Mouse (Mus musculus) liver, embryonic 14.5 days (tissue): ENCODE results near the gene Polq. TPM values are rescaled to one million over a fixed set of nuclear protein-coding genes. Genes with fewer than 3 reads are reported as not detected.

Experiments
- ATAC-seq: fragments of 200-750 bp; cut with Nextera tagmentation; 2 replicates; pipeline ENCODE4 v1.8.0; 2017; ENCODE audit warnings: moderate number of reproducible peaks, mild to moderate bottlenecking, moderate library complexity; ENCODE audit not compliant: insufficient read depth
- DNase-seq, 3 experiments: peaks; one replicate each; pipeline ENCODE4 v3.0.0-alpha.2; 2012 to 2013; ENCODE audit warnings: low read depth in 3 of 3, low spot score in 3 of 3
- H3K27ac ChIP-seq: fragments of 300-500 bp; sonication (generic); 2 replicates; pipeline ENCODE4 v1.5.1; 2014; ENCODE audit warnings: moderate library complexity, mild to moderate bottlenecking, control low read depth, inconsistent platforms
- H3K27me3 ChIP-seq: fragments of 300-500 bp; sonication (generic); 2 replicates; pipeline ENCODE4 v1.6.1; 2014; ENCODE audit warnings: mild to moderate bottlenecking, low read length, moderate library complexity; ENCODE audit not compliant: control insufficient read depth, insufficient read depth
- H3K36me3 ChIP-seq: fragments of 300-500 bp; sonication (generic); replicated peaks from 2 replicates; pipeline ENCODE4 v1.6.1; 2014; ENCODE audit warnings: low read depth; ENCODE audit not compliant: control insufficient read depth, insufficient read depth
- H3K4me1 ChIP-seq, 2 experiments: fragments of 200-500 bp in 1 of 2; fragments of 300-500 bp in 1 of 2; sonication (generic) in 1 of 2; replicated peaks; 2 replicates each; pipeline ENCODE4 v1.6.1; 2012 to 2014; ENCODE audit warnings: antibody characterized with exemption in 1 of 2, inconsistent platforms in 1 of 2, low read length in 1 of 2; ENCODE audit not compliant: control insufficient read depth in 2 of 2, insufficient read depth in 2 of 2
- H3K4me2 ChIP-seq: fragments of 300-500 bp; sonication (generic); 2 replicates; pipeline ENCODE4 v1.6.1; 2014; ENCODE audit warnings: low read depth, mild to moderate bottlenecking, control low read depth, moderate library complexity
- H3K4me3 ChIP-seq, 2 experiments: fragments of 200-500 bp in 1 of 2; fragments of 300-500 bp in 1 of 2; sonication (generic) in 1 of 2; 2 replicates each; pipeline ENCODE4 v1.5.1; 2012 to 2014; ENCODE audit warnings: low read depth in 2 of 2, low read length in 2 of 2, mild to moderate bottlenecking in 2 of 2, control low read depth in 1 of 2, inconsistent platforms in 1 of 2, moderate library complexity in 1 of 2; ENCODE audit not compliant: insufficient read depth in 1 of 2
- H3K9ac ChIP-seq: fragments of 300-500 bp; sonication (generic); replicated peaks from 2 replicates; pipeline ENCODE4 v1.6.1; 2014; ENCODE audit warnings: mild to moderate bottlenecking, control low read depth, moderate library complexity
- H3K9me3 ChIP-seq: fragments of 300-500 bp; sonication (generic); 2 replicates; pipeline ENCODE4 v1.6.1; 2016; ENCODE audit warnings: low read length, mixed read lengths; ENCODE audit not compliant: control insufficient read depth
- CTCF ChIP-seq: IDR thresholded peaks from 2 replicates; pipeline ENCODE4 v1.5.1; 2016; ENCODE audit warnings: antibody characterized with exemption, low read depth, control low read depth
- EP300 ChIP-seq: IDR thresholded peaks from 2 replicates; pipeline ENCODE4 v1.6.1; 2016; ENCODE audit warnings: antibody characterized with exemption, low read depth
- WGBS: fragments of 180-500 bp; shearing (Covaris S2); extraction: QIAGEN DNeasy Blood & Tissue Kit; methylation state at CpG from one replicate; pipeline ENCODE4 v1.1.7; 2014; ENCODE audit not compliant: insufficient replicate concordance; 5-methylcytosine and 5-hydroxymethylcytosine counted together
- polyA plus RNA-seq, 2 experiments: library from polyadenylated mRNA; depleted of rRNA in 1 of 2; stranded (reverse) in 1 of 2; unstranded in 1 of 2; fragments of >200 nt; fragmentation: Nextera tagmentation in 1 of 2; extraction: Ambion mirVana in 1 of 2; gene quantifications; 2 replicates each; pipeline versions ENCODE4 v1.2.1 to v1.2.3; 2012 to 2014

Polq gene
- polyA plus RNA-seq, 2 experiments, result 8.7 to 9.0 TPM

GRCm38 (mm10) chr16:36987399-36987798 is 24.2 kb upstream of the Polq start:
- ATAC-seq, result no peak
- 54% methylated on average over 2 of the region's 2 CpGs for WGBS
- 0 out of 4 replicates have a peak, but pooled peaks cover 0 to 2% of the 10 kb centered on the region in 2 experiments for H3K4me1 ChIP-seq

DNA sequence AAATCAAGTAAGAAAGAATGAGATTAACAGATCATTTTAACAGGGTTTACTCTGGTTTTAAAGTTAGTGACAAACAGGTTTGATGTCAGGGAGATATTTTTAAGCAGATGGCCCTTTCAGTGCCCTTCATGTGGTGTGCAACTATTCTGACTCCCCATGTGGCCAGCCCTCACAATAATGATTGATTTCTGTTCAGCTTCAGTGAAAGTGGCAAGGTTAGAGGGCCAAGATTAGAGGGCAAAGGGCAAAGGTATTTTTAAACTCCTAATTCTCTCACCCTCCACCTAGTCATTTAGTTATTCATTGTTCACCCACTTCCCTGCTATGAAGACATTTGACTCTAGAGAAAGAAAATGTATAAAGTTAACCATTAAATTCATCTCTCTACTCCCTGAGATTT is 23.5 kb upstream of the Polq start:
- Histone ChIP-seq H3K9me3 (no peaks in the 10 kb centered on the region), H3K4me1 (0 out of 4 replicates have a peak, but pooled peaks cover 0 to 2% of the 10 kb centered on the region in 2 experiments), H3K27ac (no peak overlapping the region), H3K27me3 (no peaks in the 10 kb centered on the region), H3K4me2 (no peak overlapping the region), H3K36me3 (no peaks in the 10 kb centered on the region), H3K9ac (no peak overlapping the region), H3K4me3 (no peak overlapping the region)
- TF ChIP-seq EP300 (no peak), CTCF (no peak)
- DNase-seq, result no peak
- no peak for ATAC-seq

More at GRCm38 (mm10) chr16:36987399-36987798, 24.2 kb upstream of the Polq start:
- no peak overlapping the region for H3K27ac ChIP-seq
- H3K9ac ChIP-seq, result no peak overlapping the region
- H3K36me3 ChIP-seq, result no peaks in the 10 kb centered on the region
- no peak for DNase-seq
- H3K4me2 ChIP-seq, result no peak overlapping the region
- H3K27me3 ChIP-seq, result no peaks in the 10 kb centered on the region
- no peak overlapping the region for H3K4me3 ChIP-seq
- TF ChIP-seq CTCF (no peak), EP300 (no peak)
- no peaks in the 10 kb centered on the region for H3K9me3 ChIP-seq

- Histone ChIP-seq H3K9me3 (no peaks in the 10 kb centered on the region), H3K36me3 (no peaks in the 10 kb centered on the region), H3K4me1 (0 out of 4 replicates have a peak, but pooled peaks cover 0 to 2% of the 10 kb centered on the region in 2 experiments), H3K4me3 (no peak overlapping the region), H3K4me2 (no peak overlapping the region), H3K27ac (no peak overlapping the region), H3K27me3 (no peaks in the 10 kb centered on the region), H3K9ac (no peak overlapping the region)
- DNase-seq (no peak), ATAC-seq (no peak)
- 59% methylated on average over 8 of the region's 8 CpGs for WGBS
- TF ChIP-seq EP300 (no peak), CTCF (no peak)
These were observed 22.1 kb upstream of the Polq start for GRCm38 (mm10) chr16:36989493-36989892.

DNA sequence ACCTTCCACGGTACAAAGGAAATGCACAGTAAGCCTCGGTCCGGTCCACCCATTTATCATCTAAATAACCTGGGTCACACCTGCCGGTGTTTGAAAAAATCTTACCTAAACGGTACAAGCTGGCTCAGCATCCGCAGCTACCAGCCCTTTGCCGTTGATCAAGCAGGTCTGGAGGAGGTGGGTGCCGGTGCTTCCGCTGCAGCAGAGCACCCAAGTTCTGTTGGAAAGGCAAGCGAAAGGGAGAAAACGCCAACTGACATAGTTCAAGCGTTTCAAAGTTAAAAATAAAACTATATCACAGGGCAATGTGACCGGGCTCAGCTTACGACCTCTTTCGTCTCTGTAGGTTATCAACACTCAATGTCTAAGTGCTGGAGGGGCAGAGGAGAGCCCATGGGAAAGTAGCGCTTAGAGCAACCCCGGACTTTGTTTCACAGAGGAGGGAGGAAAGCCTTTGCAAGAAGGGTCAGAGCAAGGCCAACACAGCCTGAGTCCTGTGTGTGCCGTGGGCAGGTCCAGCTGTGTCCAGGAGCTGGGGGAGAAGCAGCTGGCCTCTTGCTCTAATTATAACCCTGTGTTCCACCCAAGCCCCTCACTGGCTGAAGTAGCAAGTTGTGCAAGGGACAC is 21.5 kb upstream of the Polq start, which contains the start of gene Fbxo40:
Gene Fbxo40 (minus strand): TSS at position 469 of the 627 bp plus-strand sequence.
- H3K4me3 ChIP-seq, result no peak within 1 kb of the TSS
- 0 out of 4 replicates have a peak, but pooled peaks cover 0 to 2% of the 10 kb centered on the region in 2 experiments for H3K4me1 ChIP-seq
- no peaks in the 10 kb centered on the region for H3K27me3 ChIP-seq
- no peak for ATAC-seq
- H3K27ac ChIP-seq, result no peak within 1 kb of the TSS
- TF ChIP-seq EP300, result no peak
- TF ChIP-seq CTCF, result no peak
- H3K36me3 ChIP-seq, result no peaks in the 10 kb centered on the region
- no peak within 1 kb of the TSS for H3K9ac ChIP-seq
- no peaks in the 10 kb centered on the region for H3K9me3 ChIP-seq
- H3K4me2 ChIP-seq, result no peak within 1 kb of the TSS
- no peak for DNase-seq
- whole genome bisulfite sequencing, result 71% methylated on average over 18 of the region's 18 CpGs

DNA sequence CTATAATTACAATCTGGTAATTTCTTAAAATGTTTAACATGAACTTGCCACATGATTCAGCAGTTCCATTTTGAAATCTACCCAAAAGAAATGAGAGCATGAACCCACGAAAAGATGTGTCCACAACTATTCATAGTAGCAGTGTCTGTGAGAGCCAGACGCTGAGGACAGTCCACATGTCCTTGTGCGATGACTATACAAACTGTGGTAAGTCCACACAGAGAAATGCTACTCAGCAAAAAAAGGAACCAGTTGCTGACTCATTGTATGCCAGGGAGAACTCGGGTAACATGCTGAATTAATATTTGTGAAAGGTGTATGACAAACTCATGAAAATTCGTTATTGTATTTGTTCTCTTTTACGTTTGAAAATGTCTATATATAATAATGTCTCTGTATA is 13.9 kb upstream of the Polq start:
- TF ChIP-seq CTCF (no peak), EP300 (no peak)
- Histone ChIP-seq H3K4me3 (no peak overlapping the region), H3K4me2 (no peak overlapping the region), H3K4me1 (no peaks in the 10 kb centered on the region), H3K27ac (no peak overlapping the region), H3K9me3 (no peaks in the 10 kb centered on the region), H3K27me3 (no peaks in the 10 kb centered on the region), H3K36me3 (no peaks in the 10 kb centered on the region), H3K9ac (no peak overlapping the region)
- no peak for DNase-seq
- 47% methylated on average over 6 of the region's 6 CpGs for WGBS
- ATAC-seq, result no peak
